Comparison of ENCODE assay signal across 31 mouse cellular contexts in the genomic region with DNA sequence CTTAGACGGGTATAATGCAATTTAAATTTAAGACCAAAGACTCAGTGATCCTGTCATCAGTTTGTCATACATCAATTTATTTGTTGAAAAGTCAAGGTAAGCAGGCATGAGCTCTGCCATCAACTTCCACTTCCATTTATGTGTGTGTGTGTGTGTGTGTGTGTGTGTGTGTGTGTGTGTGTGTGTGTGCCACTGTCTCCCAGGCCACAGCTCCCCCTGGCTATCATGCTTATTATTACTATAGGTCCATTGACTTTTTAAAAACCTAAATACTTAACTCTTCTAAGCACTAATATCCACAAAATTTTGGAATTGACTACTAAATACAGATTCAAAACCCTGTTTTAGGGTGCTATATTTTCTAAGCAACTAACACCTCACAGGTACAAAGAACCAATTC.
"Had no signal": no experiment of that assay in that cellular context is flagged by ENCODE, and none has a peak within 500 bp of the region (broad histone marks: within the 10 kb centered on the region; RNA-seq: fewer than 3 reads in every experiment).

No protein-coding gene starts in this region.

- H3K4me1 ChIP-seq: limb, embryonic 12.5 days; limb, embryonic 13.5 days; limb, embryonic 15.5 days; liver, embryonic 12.5 days; liver, embryonic 13.5 days; liver, embryonic 15.5 days; lung, embryonic 15.5 days; megakaryocyte, embryonic 14.5 days; midbrain, embryonic 10.5 days; midbrain, embryonic 12.5 days; midbrain, embryonic 13.5 days had no signal

- ATAC-seq: liver, embryonic 12.5 days; liver, postnatal 0 days; lung, postnatal 0 days; midbrain, embryonic 13.5 days; midbrain, embryonic 15.5 days; midbrain, embryonic 16.5 days had no signal

- H3K36me3 ChIP-seq: limb, embryonic 10.5 days; limb, embryonic 12.5 days; limb, embryonic 13.5 days; limb, embryonic 15.5 days; liver, embryonic 12.5 days; liver, embryonic 13.5 days; liver, embryonic 15.5 days; lung, embryonic 15.5 days; midbrain, embryonic 10.5 days; midbrain, embryonic 12.5 days; midbrain, embryonic 13.5 days; midbrain, embryonic 15.5 days had no signal

- H3K9me3 ChIP-seq: limb, embryonic 10.5 days; limb, embryonic 12.5 days; limb, embryonic 13.5 days; limb, embryonic 15.5 days; liver, embryonic 12.5 days; liver, embryonic 15.5 days; lung, embryonic 15.5 days; midbrain, embryonic 10.5 days; midbrain, embryonic 12.5 days; midbrain, embryonic 13.5 days; midbrain, embryonic 15.5 days had no signal

- H3K9ac ChIP-seq: limb, embryonic 12.5 days; limb, embryonic 13.5 days; limb, embryonic 15.5 days; liver, embryonic 12.5 days; liver, embryonic 13.5 days; liver, embryonic 14.5 days; liver, embryonic 15.5 days; liver, postnatal 0 days; lung, embryonic 14.5 days; lung, embryonic 15.5 days; midbrain, embryonic 12.5 days; midbrain, embryonic 13.5 days; midbrain, embryonic 15.5 days had no signal

- DNase-seq: left cerebral cortex, postnatal 4 days; liver; liver, embryonic 13.5 days; liver, postnatal 0 days; lung, adult 18-20 months; lung, adult 2 months; lung, embryonic 14.5 days; lung, postnatal 10 days; lung, postnatal 14 days; lung, postnatal 36 days; lung, postnatal 4 days; midbrain, embryonic 14.5 days had no signal

- H3K27me3 ChIP-seq: limb, embryonic 12.5 days; limb, embryonic 13.5 days; limb, embryonic 15.5 days; liver, embryonic 12.5 days; liver, embryonic 13.5 days; liver, embryonic 15.5 days; lung, embryonic 15.5 days; megakaryocyte, embryonic 14.5 days; midbrain, embryonic 12.5 days; midbrain, embryonic 13.5 days; midbrain, embryonic 15.5 days had no signal

- H3K4me2 ChIP-seq: limb, embryonic 12.5 days; limb, embryonic 13.5 days; limb, embryonic 15.5 days; liver, embryonic 11.5 days; liver, embryonic 12.5 days; liver, embryonic 13.5 days; liver, embryonic 15.5 days; lung, embryonic 14.5 days; lung, embryonic 15.5 days; midbrain, embryonic 11.5 days; midbrain, embryonic 12.5 days; midbrain, embryonic 13.5 days; midbrain, embryonic 15.5 days had no signal

- H3K27ac ChIP-seq: limb, embryonic 10.5 days; limb, embryonic 12.5 days; limb, embryonic 13.5 days; limb, embryonic 15.5 days; liver, embryonic 12.5 days; liver, embryonic 13.5 days; liver, embryonic 14.5 days; liver, embryonic 15.5 days; lung, embryonic 15.5 days; macrophage; midbrain, embryonic 10.5 days; midbrain, embryonic 12.5 days; midbrain, embryonic 13.5 days; midbrain, embryonic 15.5 days had no signal

- H3K4me3 ChIP-seq: limb, embryonic 10.5 days; limb, embryonic 12.5 days; limb, embryonic 13.5 days; limb, embryonic 15.5 days; liver, embryonic 12.5 days; liver, embryonic 13.5 days; liver, embryonic 15.5 days; lung, embryonic 15.5 days; megakaryocyte, embryonic 14.5 days; midbrain, embryonic 10.5 days; midbrain, embryonic 12.5 days; midbrain, embryonic 13.5 days; midbrain, embryonic 15.5 days; myocyte had no signal
